Mouse (Mus musculus): ENCODE measurements around the gene Pepd.
"Not testable (repeated sequence)": the region's sequence is repeated elsewhere in the genome, so short reads cannot be mapped to it uniquely, and the experiment has no call there.

Gene Pepd

GRCm38 (mm10) chr7:34982372-34982771 lies 70.2 kb downstream of the Pepd start:
- not testable (repeated sequence) for DNase-seq (ENCODE audit: low spot score in 2 of 2)

DNA sequence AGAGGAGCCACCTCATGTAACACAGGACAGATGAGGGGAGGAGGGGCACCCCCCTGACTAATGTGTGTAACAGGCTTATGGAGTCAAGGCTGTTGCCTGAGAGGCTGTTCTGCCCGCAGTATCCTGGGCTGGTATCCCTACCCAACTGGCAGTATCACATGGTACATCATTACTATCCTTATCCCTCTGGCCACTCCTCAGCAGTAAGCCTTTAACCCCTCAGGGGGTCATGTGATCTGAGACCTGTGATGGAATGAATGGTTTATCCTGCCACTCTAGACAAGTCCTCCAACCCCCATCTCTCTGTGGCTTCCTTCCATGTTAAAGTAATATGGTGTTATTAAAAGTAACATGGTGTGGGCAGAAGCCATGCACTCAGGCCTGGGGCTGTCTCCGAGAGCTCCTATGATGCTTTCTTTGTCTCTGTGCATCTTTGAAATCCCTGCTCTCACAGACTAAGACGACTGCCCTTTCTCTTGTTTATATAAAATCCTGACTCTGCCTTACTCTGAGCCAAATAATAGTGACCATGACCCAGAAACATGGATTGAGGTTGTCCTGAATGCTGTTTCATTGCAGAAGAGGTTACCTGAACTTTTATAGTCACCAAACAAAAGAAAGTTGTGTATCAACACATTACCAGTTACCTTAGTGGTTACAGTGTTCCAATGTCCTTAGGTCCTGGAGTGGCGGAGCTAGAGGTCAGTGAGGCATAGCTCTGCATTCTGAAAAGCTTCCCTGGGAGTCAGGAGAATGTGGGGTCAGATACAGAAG lies 71.7 kb downstream of the Pepd start:
- no peak for DNase-seq (ENCODE audit: low spot score in 2 of 2)

GRCm38 (mm10) chr7:34984526-34985133 lies 72.5 kb downstream of the Pepd start:
- peak; percentile 37 to 54 for DNase-seq (ENCODE audit: low spot score in 2 of 2)

DNA sequence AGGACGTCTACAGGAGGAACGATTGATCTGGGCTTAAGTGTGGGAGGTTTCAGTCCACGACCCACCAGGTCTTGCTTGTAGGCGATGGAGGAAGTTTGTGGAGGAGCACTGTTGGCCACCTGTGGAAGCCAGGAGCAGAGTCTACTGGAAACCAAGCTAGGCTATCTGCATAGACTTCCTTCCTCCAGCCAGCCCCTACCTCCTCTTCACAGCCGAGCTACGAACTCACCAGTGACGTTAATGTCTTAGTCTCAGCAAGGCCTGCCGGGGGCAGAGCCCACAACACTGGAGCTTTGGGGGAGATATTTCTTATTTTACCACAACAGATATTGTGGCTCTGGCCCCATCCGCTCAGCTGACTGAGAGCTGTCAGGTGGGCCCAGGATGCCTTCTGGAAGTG lies 73.0 kb downstream of the Pepd start:
- no peak for DNase-seq (ENCODE audit: low spot score in 2 of 2)

DNA sequence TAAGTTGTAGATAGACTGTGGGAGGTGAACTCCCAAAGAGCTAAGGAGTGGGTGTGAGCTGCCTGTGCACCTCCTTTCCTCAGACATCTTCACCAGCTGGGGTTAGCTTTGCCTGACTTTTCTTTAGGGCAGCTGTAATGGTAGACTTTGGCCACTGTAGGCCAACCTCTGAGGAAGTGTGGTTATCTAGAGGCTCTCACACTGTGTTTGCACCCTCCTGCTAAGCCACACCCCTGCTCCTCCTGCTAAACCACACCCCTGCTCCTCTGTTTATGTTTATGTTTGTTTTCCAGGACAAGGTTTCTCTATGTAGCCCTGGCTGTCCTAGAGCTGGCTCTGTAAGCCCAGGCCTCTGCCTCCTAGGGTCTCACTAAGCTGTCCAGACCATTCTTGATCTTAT lies 73.5 kb downstream of the Pepd start:
- no peak for DNase-seq (ENCODE audit: low spot score in 2 of 2)

- no peak for DNase-seq (ENCODE audit: low spot score in 2 of 2)
Measured at GRCm38 (mm10) chr7:34986575-34987150, 74.5 kb downstream of the Pepd start.

DNA sequence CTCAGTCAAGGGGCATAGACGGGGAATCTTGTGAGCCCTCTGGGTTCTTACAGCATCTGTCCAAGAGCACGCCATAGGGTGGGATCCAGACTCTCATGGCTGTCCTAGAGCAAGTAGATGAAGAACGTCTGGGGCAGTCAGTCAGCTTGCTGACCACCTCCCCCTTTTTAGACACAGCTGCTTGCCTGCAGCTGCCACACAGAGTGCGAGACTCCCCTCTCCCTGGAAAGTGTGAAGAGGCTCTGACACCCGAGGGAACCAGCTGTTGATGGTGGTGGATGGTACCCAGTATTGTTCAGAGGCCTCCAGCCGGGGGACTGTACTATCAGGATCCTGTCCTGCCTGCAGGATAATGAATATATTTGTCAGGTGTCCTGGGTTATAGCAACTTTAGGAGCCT lies 75.1 kb downstream of the Pepd start:
- DNase-seq (ENCODE audit: low spot score in 2 of 2): no peak

DNA sequence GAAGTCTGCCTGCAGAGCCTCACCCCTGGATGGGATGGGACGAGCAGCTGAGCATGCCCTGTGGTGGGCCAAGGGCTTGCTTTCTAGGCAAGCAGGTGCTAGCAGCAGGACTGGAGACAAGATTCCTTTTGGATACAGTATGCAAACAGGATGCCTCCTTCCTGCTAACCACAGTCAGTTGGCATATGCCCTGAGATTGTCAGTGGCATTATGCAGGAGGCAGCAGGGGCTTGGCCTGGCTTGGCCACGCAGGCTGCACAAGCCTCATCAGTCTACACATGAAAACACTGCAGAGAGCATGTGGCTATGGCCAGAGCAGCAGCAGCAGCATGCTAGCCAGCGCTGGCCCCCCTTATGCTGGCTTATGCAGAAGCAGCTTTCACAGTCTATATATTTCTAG lies 76.3 kb downstream of the Pepd start:
- DNase-seq (ENCODE audit: low spot score in 2 of 2): no peak

GRCm38 (mm10) chr7:34991731-34992246 lies 79.6 kb downstream of the Pepd start:
- DNase-seq (ENCODE audit: low spot score in 2 of 2): no peak

GRCm38 (mm10) chr7:34992766-34993165 lies 80.6 kb downstream of the Pepd start:
- DNase-seq (ENCODE audit: low spot score in 2 of 2): no peak

DNA sequence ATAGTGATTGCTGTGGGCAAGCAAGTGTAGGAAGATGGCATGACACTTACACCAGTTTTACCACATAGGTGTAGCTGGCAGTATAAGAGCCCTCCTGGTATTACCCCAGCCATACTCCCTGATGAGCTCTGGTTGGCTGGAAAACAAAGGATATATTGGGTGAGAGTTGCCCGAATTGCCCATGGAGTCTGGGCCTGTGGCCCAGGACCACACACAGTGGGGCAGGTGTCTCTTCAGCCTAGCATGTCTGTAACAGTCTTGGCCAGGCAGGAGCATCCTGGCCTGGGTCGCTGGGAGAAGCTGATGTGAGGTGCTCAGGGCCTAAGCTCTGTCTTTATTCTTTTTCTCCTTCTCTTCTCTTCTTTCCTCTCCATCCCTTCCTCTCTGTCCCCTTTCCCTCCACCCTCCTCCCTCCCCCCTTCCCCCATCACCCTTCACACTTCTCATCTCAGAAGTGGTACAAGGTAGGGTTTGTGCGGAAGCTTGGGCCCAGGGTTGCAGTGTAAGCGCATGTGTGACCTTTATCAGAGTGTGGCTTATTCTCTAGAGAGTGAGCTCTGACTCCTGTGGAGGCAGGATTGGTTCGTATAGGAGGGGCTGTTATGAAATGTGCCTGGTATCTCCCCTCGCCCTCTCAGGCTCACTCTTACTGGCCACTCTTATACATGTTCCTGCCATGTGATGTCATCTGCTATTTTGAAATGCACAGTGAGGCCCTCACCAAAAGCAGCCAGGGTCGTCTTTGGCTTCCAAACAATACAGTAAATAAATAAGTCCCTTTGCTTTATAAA lies 83.9 kb downstream of the Pepd start:
- DNase-seq (ENCODE audit: low spot score in 2 of 2): no peak

GRCm38 (mm10) chr7:35000839-35001238 lies 88.7 kb downstream of the Pepd start:
- peak in 1 of 2 experiments; percentile 26 for DNase-seq (ENCODE audit: low spot score in 2 of 2)

- no peak for DNase-seq (ENCODE audit: low spot score in 2 of 2)
Measured at GRCm38 (mm10) chr7:35003171-35003737, 91.1 kb downstream of the Pepd start.

DNA sequence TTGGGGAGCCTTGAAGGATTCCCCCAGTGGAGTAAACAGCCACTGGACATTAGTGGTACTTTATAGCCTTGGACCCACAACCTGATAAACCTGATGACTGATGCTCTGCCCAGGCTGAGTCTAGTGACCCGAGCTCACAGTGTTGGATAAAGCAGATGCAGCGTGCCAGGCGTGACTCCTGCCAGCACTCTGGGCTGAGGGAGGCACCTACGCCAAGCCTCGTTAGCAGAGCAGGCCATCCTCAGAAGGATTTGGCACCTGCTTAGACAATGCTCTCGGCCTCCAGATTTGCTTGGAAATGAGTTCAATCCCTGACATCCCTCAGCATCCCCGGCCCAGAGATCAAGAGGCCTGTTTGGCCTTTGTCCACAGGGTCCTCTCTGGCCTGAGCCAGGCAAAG lies 94.5 kb downstream of the Pepd start:
- no peak for DNase-seq (ENCODE audit: low spot score in 2 of 2)

DNA sequence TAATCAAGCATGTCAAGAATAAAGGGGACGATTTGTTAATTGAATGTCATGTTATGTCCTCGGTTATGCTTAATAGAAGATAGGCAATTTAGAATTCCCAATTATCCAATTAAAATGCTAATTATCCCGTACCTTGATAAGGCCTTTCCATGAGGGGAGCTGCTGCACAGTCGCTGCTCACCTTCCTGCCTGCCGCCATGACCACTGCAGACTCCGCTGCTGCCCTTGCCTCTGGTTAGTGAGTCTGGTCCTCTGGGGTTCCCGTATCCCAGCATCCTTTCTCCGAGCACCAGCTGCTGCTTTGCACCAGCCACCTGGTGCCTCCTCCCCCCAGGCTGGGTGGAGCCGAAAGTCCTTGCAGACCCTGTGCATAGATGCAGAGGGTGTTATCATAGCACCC lies 101.0 kb downstream of the Pepd start:
- no peak for DNase-seq (ENCODE audit: low spot score in 2 of 2)

GRCm38 (mm10) chr7:35015252-35015651 lies 103.1 kb downstream of the Pepd start:
- DNase-seq (ENCODE audit: low spot score in 2 of 2): no peak

DNA sequence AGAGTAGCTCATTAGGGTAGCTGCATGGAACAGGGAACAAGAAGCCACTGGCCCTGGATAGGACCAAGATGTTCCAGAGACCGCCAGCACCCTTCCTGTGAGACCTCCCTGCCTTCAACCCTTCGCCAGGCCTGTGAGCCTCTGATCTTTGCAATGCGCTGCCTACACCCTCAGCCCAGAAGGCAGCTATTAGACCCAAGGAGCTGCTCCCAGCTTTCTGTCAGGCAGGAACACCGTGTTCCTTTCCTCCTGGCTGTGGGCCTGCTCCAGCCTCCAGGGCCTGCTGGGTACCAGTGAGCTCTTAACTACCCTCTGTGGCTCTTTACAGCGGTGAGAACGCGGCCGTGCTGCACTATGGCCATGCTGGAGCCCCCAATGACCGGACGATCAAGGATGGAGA lies 109.2 kb downstream of the Pepd start:
- no peak for DNase-seq (ENCODE audit: low spot score in 2 of 2)

GRCm38 (mm10) chr7:35023251-35023650 lies 111.1 kb downstream of the Pepd start:
- DNase-seq (ENCODE audit: low spot score in 2 of 2): no peak

DNA sequence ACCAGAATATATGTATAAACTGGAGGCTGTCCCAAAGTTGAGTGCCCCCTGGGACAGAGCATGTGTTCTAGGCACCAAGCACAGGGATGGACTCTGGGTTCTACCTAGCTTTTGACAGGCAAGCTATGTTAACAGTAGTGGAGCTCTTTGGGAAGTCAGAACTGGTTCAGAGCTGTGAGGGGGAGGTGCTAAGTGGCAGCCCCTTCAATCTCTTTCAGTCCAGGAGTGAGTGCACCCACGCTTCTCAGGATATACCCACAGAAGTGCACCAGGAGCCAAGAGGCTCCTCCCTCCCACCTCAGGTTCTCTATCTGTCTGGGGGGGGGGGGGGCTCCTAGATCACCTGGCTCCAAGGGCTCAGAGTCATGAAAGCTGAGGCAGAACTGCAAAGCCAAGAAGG lies 112.2 kb downstream of the Pepd start:
- no peak for DNase-seq (ENCODE audit: low spot score in 2 of 2)

DNA sequence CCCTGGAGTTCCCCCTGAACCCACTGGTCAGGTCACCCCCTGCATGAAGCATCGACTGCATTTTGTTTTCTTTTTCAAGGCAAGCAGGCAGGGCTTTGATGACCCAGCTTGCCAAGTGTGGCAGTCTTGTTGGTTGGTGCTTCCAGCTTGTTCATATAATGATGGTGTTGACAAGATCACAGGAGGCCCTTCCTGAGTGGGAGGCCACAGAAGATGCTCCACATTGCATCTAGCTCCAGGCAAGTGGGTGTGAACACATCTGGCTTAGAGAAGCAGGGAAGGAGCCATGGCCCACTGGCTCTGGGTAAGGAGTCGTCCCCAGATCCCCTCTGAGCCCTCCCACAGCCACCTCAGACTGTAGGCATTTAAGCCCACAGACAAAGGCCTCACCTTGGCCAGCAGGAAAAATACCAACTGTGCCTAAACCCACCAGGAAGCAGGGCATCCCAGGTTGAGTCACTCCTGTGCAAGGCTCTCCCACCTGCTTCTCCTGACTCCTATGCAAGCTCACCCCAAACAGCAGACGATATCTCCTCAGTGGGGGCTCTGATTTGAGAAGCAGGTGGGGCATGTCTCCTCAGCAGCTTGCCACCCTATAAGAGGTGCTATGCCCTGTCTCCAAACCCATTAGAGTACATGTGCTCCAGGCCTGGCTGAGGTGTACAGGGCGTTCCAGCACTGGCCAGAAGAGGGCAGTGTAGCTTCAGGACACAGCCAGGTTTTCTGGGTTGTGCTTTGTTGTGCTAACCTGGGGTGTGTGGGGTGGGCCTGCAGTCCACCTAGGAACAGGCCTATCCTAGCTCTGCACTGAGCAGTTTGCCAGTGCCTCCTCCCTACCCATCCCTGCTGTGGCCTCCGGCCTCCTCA lies 113.5 kb downstream of the Pepd start:
- DNase-seq (ENCODE audit: low spot score in 2 of 2): peak; percentile 61 to 74

DNA sequence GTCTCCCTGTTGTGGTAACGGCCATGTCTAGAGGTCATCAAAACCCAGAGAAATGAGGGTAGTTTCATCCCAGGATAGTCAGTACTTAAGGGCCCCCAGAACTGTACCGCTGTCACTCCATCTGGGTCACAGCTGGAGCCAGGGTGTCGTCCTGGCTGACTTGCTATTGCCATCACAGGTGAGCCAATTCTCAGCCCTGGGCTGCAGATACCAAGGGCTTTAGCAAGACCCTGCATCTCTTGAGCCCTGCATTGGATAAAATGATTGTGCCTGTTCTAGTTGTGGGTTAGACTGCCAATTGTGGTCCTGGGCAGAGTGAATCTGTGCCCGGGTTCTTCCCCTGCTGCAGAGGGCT lies 114.1 kb downstream of the Pepd start:
- DNase-seq (ENCODE audit: low spot score in 2 of 2): no peak
